Mouse (Mus musculus) liver, postnatal 0 days (tissue): ENCODE data around the gene Zfp266.

Experiments
- CTCF ChIP-seq: sonication (generic); IDR thresholded peaks from 2 replicates; pipeline ENCODE4 v1.5.1; 2016; ENCODE audit warnings: antibody characterized with exemption, low read depth
- EP300 ChIP-seq: IDR thresholded peaks from 2 replicates; pipeline ENCODE4 v1.6.1; 2016; ENCODE audit warnings: antibody characterized with exemption, low read depth, mild to moderate bottlenecking

DNA sequence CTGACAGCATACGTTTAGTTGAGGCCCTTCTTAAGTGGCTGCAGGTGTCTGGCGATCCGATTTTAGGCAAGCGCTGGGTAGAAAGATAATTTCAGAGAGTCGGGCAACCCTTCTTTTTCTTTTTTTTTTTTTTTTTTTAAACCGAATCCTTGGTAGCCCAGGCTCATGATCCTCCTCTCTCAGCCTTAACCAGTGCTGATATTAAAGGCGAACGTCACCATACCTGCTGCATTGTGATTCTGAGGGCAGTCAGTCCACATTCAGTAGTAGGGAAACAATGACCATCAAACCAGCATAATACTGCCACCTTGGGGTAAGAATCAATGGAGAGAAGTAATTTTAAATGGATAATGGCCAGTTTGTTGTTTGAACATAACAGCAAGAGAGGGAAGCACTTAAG lies 23.9 kb upstream of the Zfp266 start:
- TF ChIP-seq CTCF (peak; percentile 67), EP300 (no peak)
